Mouse (Mus musculus): Measurements from ENCODE around the gene Arpc5.
"Not testable (repeated sequence)": the region's sequence is repeated elsewhere in the genome, so short reads cannot be mapped to it uniquely, and the experiment has no call there.

Arpc5 gene

GRCm38 (mm10) chr1:152766032-152766772 lies at the start of gene Arpc5, which contains the start of gene Rgl1:
Gene Arpc5 (plus strand): TSS chr1:152766542.
Gene Rgl1 (minus strand): TSS chr1:152766351.
- DNase-seq = peak; percentile 100

DNA sequence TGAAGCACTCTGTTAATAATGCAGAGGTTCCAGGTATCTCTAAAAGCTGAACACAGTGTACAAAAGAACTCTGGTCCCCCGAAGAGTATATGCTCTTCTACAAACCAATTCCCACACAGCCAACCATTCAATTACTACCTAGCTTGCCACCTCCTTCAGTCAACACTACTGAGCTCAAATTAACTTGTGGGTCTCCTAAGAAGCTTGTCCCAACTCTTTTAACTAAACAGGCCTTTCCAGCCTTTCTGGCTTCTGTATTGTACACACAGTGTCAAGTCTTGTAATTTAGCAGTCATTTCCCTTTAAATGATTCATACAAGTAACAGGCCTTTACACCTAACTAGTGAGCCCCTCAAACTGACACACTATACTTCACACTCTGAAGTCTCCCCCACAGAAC lies 49.0 kb upstream of the Arpc5 start:
- DNase-seq = peak; percentile 76

GRCm38 (mm10) chr1:152718200-152718599 lies 48.1 kb upstream of the Arpc5 start:
- DNase-seq = peak; percentile 89

GRCm38 (mm10) chr1:152720969-152721368 lies 45.4 kb upstream of the Arpc5 start:
- no peak for DNase-seq

DNA sequence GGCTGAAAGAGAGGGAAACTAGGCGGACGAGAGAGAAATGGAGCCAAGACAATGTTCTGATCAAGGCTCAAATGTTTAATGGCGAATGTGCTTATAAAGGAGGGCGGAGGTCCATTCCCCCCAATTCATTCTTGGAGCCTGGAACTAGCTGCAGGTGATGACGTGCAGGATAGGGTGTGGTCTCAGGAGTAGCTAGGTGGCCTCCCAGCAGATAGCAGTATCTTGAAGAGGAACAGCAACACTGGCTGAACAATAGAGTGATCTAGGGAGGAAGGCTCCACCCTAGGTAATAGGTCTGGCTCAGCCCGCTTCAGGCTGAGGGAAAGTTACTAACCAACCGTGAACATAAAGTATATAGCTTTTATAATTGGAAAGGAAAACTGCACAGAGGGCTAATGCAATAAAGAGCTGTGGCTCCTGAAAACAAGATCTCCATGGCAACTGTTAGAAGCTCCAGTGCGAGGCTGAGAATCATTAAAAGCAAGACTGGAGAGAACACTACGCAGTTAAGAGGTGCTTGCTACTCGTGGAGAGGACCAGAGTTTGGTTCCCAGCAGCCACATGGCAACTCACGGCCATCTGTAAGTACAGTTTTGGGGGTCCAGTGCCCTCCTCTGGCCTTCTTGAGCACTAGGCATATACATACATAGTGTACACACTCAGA lies 44.7 kb upstream of the Arpc5 start:
- DNase-seq = peak; percentile 93

- DNase-seq = no peak
These were observed 42.1 kb upstream of the Arpc5 start for GRCm38 (mm10) chr1:152724286-152724685.

- DNase-seq = no peak
These were observed 40.2 kb upstream of the Arpc5 start for GRCm38 (mm10) chr1:152726095-152726494.

- peak; percentile 94 for DNase-seq
These were observed 38.6 kb upstream of the Arpc5 start for GRCm38 (mm10) chr1:152727604-152728236.

DNA sequence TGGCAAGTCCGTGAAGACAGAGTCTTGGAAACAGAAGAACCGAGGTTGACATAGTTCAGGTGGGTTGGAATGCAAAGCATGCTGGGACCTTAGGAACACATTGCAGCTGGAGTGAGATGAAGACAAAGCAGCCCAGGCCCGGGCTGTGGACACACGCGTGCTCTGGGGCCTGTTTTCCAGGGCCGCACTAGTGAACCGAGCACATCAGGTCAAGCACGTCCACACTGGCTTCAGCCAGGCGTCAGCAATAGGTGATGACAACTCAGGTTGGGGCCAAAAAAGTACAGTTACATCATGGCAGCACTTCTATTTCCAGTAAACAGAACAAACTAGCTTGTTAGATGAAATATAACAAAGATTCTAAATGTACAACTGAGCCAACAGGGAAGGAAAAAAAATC lies 27.5 kb upstream of the Arpc5 start:
- DNase-seq = peak; percentile 98

DNA sequence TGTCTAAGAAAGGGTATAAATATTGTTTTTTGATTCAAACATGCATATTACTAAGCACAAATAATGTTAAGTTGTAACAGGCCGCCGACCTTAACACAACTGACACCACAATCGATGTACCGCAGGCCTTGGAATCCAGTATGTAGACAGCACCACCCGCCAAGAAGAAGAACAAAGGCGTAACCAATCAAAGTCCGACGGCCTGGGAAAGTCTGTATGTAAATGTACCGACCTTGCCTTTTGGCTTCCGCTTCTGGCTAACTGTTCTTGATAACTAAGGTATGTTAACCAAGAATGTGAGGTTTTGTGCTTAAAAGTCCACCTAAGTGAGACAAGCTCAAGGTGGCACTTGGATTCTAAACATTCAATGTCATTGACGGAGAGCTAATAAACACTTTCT lies 27.0 kb upstream of the Arpc5 start:
- no peak for DNase-seq

DNA sequence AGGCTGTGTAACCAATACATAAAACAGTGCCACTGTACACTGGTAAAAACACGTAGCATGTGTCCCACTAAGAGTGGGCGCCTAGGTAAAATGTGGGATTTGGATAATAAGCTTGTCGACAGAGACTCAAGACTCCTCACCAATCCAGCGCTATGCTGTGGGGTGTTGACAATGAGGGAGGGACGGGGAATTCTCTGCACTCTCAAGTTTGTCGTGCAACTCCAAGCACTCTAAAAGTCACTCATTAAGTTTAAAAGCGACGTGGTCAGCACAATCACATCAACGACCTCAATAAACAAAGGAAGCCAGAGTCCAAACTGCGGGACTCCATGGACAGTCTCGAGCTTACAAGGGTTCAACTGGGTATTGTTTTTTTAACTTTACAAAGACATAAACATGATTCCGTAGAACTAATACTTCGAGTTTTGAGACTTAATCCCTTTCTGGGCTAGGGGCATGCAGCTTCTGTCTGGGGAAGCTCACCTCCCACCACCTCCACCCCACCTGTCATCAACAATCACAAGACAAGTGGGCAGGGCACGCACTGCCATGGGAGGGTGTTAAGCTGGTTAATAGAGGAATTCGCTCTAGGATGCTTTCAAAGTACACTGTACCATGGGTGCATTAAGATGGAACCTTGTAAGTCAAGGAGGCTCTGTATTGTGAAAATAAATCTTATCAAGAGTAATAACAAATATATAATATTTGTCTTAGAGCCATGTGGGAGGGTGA lies 23.1 kb upstream of the Arpc5 start:
- DNase-seq = no peak

DNA sequence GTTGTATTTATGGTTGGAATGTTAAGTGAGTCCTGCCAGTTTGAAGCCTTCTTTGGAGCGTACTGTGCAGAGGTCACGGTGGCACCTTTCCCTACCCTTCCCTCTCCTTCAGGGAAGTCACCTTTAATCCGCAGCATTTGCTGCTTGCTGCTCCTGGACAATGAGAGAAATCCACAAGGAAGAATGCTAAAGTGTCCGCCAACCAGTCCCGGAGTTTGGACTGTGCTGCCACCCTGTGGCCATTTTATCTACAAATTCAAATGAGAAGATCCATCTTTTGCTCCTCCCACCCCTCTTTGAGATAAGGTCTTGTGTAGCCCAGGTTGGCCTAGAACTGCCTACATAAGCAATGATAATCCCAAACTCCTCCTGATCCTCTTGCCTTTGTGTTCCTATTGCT lies 19.9 kb upstream of the Arpc5 start:
- DNase-seq = peak; percentile 95

GRCm38 (mm10) chr1:152749276-152749675 lies 17.1 kb upstream of the Arpc5 start:
- DNase-seq = peak; percentile 97

DNA sequence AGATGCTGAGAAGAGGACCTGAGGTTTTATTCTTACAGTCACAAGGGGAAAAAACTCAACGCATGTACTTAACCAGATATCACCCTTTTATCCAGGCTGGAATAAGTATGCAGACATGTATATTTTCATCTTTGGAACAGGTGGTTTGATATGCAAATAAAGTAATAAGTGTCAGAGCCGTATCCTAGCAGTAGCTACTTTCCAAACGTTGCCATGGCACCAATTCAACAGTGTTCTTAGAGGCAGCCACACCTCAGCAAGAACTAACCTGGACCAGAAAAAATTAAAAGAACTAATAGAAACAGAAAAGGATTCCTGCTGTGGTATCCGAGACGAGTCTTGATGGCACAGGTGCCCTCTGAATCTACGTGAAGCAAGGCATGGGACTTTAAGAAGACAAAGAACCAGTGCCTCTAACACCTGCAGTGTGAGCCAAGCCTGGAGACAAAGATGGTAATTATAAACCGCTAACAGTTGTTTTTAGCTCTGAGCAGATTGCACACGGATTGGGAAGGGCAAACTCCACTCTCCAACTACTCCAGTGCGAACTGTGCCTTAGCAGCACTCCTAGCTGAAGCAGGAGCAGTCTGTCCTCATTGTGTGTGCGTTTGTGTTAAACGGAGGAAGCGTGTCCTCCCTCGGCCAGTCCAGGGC lies 15.9 kb upstream of the Arpc5 start, which contains the start of gene Apobec4:
Apobec4 (plus strand) TSS at position 240 of the 654 bp plus-strand sequence.
- DNase-seq = peak; percentile 71

GRCm38 (mm10) chr1:152761791-152762190 lies 4.6 kb upstream of the Arpc5 start:
- peak; percentile 81 for DNase-seq

- no peak for DNase-seq
These were observed 734 bp downstream of the Arpc5 start for GRCm38 (mm10) chr1:152766804-152767748.

DNA sequence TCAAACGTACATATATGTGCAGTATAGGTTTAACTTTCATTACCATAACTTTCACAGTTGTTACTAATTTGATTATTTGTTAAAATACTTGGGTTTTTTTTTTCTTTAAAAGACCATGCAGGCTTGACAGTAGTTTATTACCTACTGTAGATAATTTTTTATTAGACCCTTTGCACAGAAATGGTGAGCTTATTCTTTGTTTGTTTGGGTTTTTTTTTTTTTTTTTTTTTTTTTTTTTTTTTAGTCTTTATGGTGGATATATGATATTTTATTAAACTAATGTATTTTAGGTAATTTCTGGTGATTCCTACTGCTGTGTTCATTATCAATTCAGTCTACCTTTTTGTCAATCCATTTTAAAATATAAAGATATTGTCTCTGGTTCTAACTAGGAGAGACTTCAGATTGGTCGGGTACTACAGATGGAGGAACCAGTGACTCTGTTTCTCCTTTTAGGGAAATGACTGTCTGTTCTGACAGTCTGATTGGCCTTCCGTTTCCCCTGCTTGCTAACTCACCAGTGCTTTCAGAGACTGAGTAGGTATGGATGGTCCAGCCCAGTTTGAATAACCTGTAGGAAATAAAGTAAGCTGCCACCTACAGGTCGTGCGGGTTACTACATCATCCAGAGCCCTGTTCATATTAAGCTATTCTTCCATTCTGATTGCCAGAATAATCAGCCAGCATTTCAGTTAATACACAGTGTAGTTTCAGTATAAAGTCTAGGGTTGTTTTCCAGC lies 1.6 kb downstream of the Arpc5 start:
- peak; percentile 97 for DNase-seq

DNA sequence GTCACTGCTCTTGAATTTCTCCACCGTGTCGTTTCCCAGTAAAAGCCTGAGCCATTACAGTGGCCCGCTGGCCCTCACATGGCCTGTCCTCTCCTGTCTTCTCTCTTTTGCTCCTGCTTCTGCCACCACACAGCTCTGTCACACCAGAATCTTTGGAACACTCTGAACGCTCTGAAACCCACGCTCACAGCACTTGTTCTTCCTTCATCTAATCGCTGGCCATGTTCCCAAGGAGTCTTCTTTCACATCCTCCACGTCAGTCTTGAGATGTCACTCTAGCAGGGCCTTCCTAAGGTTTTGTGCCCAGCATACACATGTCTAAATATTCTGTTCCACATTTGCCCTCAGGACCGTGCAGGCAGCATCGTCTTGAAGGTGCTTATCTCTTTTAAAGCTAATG lies 4.7 kb downstream of the Arpc5 start:
- DNase-seq = no peak

DNA sequence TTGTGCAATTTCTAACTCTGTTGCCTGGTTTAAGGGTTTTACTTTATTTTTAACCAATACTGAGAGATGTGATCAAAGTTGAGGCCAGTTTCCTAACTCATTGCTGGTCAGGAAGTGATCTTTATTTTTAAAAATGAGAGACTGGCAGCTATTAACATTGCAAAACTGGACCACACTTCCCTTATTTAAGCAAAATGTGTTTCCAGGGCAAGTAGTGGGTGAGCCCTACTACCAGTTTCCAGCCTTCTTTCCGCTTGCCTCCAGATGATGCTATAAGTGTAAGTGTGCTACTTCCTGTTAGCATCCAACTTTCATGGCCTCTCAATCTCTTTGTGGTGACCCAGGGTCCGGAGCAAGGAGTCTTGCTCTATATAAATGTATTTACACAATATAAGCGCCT lies 8.3 kb downstream of the Arpc5 start:
- not testable (repeated sequence) for DNase-seq

DNA sequence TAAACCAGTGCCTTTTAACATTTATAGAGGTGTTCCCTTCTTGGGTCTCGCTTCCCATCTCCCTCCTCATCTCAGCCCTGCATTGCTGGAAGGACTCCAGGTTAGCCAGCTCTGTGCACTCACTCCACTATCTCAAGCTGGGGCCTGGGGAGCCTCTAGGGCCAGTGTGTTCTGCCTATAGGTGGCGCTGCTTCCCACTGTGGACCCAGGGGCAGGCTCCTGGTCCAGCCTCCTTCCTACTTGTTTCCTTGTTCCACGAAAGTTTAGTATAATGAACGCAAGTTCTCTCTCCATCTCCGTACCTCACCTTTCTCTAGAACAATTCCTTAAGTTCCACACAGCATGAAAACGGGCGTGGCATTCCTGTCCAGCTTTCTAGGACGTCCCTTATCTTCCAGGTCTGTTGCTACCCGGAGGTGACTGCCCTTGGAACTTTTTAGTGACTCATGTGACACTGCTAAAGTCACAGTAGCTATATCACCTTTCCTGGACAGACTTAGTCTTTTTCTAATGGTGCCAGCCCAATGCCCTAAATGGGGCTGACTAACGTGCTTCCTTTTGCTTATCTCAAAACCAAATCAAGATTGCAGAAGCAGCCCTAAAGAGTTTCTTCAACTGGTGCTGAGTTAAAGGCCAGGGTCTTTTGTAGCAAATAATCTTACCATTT lies 12.9 kb downstream of the Arpc5 start:
- DNase-seq = peak; percentile 97

Data from heart, adult 11 months (tissue).